Mouse (Mus musculus) heart, postnatal 10 days (tissue): ENCODE measurements around the gene CN725425. TPM values are rescaled to one million over a fixed set of nuclear protein-coding genes. Genes with fewer than 3 reads are reported as not detected.

ENCODE experiments used
- total RNA-seq, 2 experiments: library from RNA; stranded (reverse); gene quantifications; 2 replicates each; pipeline ENCODE4 v1.2.3; 2021

Gene CN725425
- total RNA-seq, 2 experiments from 2014 or later = not detected

Other genes with a start within 250 kb of the CN725425 start
- gene Kif21a, start 149.5 kb upstream of the CN725425 start, total RNA-seq = 1 to 10 TPM; 7.6 to 8.0 TPM
- gene Abcd2, start 7.7 kb upstream of the CN725425 start, total RNA-seq = 1 to 10 TPM; 2.4 to 2.7 TPM